Mouse (Mus musculus) kidney, adult 9 months (tissue): Measurements from ENCODE around the gene Limk2.
A peak's percentile ranks its signal among the peaks of the same experiment; 100 is the strongest.

Source experiments
- DNase-seq: peaks from one replicate; pipeline ENCODE4 v3.0.0; 2022

Gene Limk2

GRCm38 (mm10) chr11:3370162-3370561 is 38.8 kb downstream of the Limk2 start:
- DNase-seq = no peak

GRCm38 (mm10) chr11:3369449-3369848 is 39.5 kb downstream of the Limk2 start:
- no peak for DNase-seq

GRCm38 (mm10) chr11:3368983-3369382 is 40.0 kb downstream of the Limk2 start:
- no peak for DNase-seq

- no peak for DNase-seq
Observed at GRCm38 (mm10) chr11:3366411-3366810, 42.6 kb downstream of the Limk2 start.

- no peak for DNase-seq
Observed at GRCm38 (mm10) chr11:3362854-3363253, 46.1 kb downstream of the Limk2 start.

- no peak for DNase-seq
Observed at GRCm38 (mm10) chr11:3352990-3353585, 55.9 kb downstream of the Limk2 start.

GRCm38 (mm10) chr11:3352131-3352530 is 56.9 kb downstream of the Limk2 start:
- DNase-seq = no peak

GRCm38 (mm10) chr11:3349343-3349695 is 59.7 kb downstream of the Limk2 start:
- DNase-seq = no peak

GRCm38 (mm10) chr11:3348576-3349342 is 60.2 kb downstream of the Limk2 start:
- peak; percentile 40 for DNase-seq

GRCm38 (mm10) chr11:3347835-3348195 is 61.2 kb downstream of the Limk2 start:
- no peak for DNase-seq

GRCm38 (mm10) chr11:3347091-3347834 is 61.7 kb downstream of the Limk2 start:
- DNase-seq = peak; percentile 90

GRCm38 (mm10) chr11:3346351-3346750 is 62.6 kb downstream of the Limk2 start:
- DNase-seq = no peak

GRCm38 (mm10) chr11:3344916-3345315 is 64.1 kb downstream of the Limk2 start:
- no peak for DNase-seq

GRCm38 (mm10) chr11:3341476-3341875 is 67.5 kb downstream of the Limk2 start:
- no peak for DNase-seq

GRCm38 (mm10) chr11:3337961-3338360 is 71.0 kb downstream of the Limk2 start:
- DNase-seq = no peak

GRCm38 (mm10) chr11:3337173-3337955 is 71.6 kb downstream of the Limk2 start:
- no peak for DNase-seq

GRCm38 (mm10) chr11:3336602-3337001 is 72.4 kb downstream of the Limk2 start:
- DNase-seq = no peak

GRCm38 (mm10) chr11:3335651-3336216 is 73.3 kb downstream of the Limk2 start:
- DNase-seq = peak; percentile 37

GRCm38 (mm10) chr11:3334711-3335316 is 74.2 kb downstream of the Limk2 start:
- no peak for DNase-seq

GRCm38 (mm10) chr11:3334141-3334710 is 74.8 kb downstream of the Limk2 start:
- no peak for DNase-seq

GRCm38 (mm10) chr11:3333111-3333695 is 75.8 kb downstream of the Limk2 start:
- no peak for DNase-seq
